Mouse (Mus musculus): ENCODE measurements at regions not wholly inside any gene's neighbourhood (a gene's known extent, or its start where the extent isn't known, plus 50 kb on each side); places are given as distances from the start of the nearest gene placed in this dataset.

GRCm38 (mm10) chr3:58126996-58127395 is 279.1 kb upstream of the Pfn2 start:
- TF ChIP-seq POLR2A (IDR thresholded peaks at IDR 0.05; ENCODE audit: extremely low read depth, insufficient read depth, low read length): no peak
- no peak for TF ChIP-seq CTCF (IDR thresholded peaks at IDR 0.05; ENCODE audit: low read depth, low read length)

Measured in liver, adult 2 months (tissue).